Mouse (Mus musculus): ENCODE results near the gene Kcnh5.

Gene Kcnh5

DNA sequence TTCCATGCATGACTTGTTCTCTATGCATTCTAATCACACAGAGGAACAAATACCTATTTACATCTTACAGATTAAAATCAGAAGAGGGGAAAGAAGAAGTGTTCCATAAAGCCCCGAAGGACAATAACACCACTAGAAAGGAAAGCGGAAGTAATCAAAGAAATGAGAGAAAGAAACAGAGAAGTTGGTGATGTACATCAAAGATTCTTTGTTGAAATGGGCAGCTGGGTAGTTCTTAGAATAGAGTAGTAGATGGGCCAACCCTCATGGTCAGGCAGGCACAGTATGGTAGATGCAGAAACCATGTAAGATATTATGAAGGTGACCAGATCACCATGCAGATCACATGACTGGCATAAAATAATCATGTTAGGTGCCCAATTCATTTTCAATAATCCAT lies 210.9 kb downstream of the Kcnh5 start:
- in situ Hi-C loops (cut with MboI; ENCODE audit: low sequenced_read_pairs) = no loop called here

DNA sequence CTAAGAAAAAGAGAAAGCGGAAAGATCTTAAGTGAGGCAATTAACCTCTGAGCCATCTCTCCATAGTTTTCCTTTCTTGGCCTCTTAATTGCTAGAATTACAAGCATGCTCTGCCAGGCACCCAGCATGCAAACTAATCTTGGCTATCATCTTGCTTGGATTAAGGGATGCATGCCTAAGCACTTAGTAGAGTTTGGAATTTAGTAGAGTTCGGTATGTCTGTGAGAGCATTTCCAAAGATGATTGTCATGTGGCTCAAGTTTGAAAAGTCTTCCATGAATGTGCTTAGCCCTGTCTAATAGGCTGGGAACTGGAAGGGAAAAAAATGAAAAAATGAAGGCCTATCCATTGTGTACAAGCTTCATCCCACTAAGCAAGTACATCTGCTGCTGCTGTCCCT lies 224.5 kb downstream of the Kcnh5 start:
- in situ Hi-C loops (cut with MboI; ENCODE audit: low sequenced_read_pairs) = no loop called here

DNA sequence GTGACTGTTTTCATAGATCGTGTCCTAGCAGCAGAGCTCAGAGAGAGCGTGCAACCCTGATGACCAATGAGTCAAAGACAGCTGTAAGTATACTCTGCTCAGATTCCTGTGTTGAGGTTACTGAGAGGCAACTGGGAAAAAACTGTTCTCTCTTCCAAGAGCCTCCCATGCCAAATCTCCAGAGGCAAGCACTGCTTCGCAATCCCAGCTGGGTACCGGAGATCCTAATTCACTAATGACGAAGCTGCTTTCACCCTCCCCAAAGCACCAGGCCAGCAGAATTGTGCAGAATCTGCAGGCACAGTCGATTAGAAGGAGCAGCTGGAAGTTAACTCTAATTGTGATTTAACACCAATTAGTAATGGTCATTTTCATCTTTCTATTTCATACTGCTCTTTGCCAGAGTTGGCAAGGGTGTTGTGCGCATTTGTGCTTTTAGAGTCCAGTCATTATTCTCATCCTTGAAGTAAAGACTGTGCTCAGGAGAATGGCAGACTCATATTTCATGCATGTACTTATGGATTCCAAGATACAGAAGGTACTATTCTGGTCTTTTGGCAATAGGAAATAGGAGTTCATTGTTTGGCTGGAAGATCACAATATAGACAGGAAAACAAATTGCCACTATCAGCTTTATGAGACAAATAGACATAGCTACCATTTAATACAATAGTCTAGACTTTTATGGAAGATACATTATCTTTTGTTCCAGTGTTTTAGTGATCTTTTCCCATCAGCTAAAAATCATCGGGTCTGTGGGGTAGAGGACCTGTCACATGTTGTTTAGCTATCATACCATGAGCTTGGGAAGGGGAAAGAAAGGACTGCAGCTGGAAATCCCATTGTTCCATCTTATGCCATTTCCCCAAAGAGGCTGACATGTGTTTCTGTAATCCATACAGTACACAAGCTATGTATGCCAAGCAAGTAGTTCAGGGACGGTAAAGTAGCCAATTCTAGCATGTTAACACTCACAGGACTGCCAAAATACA lies 225.7 kb downstream of the Kcnh5 start:
- in situ Hi-C loops (cut with MboI; ENCODE audit: low sequenced_read_pairs) = no loop called here

DNA sequence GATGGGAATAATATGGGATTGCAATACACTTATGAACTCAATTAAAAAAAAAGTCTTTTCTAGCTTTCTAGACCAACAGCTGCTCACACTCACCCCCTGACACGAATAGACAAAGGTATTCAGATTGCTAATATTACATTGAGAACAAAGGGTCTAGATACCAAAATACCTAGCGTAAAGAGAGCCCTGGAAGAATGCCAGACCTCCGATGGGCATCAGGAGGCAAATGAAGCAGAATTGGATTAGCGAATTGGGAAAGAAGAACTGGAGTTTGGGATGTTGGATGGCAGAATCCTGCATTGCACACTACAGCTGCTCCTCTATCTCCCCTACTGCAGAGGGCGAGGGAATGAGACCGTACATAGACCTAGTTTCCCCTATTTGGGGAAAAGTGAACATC lies 275.8 kb downstream of the Kcnh5 start:
- in situ Hi-C loops (cut with MboI; ENCODE audit: low sequenced_read_pairs) = no loop called here

DNA sequence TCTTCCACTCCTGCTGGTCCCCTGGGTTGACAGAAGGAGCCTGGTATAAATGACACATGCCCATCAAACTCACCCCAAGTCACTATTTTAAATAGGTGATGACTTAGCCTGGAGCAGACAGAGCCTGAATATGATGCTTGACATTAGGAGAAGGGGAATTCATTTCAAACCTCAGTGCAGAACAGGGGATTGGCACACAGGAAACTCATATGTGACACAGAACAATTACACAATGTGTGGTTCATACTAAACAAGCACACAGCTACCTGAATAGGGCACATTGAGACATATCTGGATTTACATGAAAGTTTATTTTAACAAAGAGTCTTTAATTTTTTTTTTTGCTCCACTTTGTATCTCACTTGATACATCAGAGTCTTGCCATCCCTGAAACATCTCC lies 276.4 kb downstream of the Kcnh5 start:
- in situ Hi-C loops (cut with MboI; ENCODE audit: low sequenced_read_pairs) = no loop called here

DNA sequence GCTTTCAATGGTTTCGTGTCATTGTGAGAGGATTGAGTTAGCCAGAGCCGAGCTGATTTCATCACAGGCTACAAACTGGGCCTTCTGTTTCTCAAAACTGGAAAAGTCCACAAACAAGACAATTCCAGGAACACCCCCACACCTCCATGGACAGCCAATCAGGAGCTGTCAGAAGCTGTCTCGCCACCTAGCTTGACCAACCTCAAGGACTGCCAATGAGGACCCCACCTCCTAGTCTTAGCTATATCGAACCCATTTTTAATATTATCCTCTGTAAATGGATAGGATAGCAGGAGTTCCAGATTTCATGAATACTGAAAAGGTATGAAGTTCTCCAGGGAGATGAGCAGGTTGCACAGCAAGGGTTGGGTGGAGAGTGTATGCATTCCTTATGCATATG lies 278.1 kb downstream of the Kcnh5 start:
- in situ Hi-C loops (cut with MboI; ENCODE audit: low sequenced_read_pairs) = no loop called here

DNA sequence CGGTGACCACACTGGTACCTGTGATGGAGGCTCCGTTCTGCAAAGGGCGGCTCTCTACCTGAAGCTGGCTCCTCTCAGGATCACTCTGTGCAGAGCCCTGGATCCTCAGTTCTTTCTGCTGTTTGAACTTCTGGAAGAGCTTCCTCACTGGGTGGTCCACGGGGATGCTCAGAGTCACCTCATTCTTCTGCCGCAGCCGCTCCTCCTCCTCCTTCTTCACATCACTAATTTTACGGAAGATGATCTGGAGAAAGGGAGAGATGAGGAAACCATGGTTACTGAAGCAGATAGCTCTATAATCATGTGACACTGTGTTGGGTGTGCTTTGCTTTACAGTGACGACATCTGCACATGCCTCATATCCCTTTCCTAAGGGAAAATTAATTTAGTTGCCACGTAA lies 278.9 kb downstream of the Kcnh5 start:
- in situ Hi-C loops (cut with MboI; ENCODE audit: low sequenced_read_pairs) = no loop called here

DNA sequence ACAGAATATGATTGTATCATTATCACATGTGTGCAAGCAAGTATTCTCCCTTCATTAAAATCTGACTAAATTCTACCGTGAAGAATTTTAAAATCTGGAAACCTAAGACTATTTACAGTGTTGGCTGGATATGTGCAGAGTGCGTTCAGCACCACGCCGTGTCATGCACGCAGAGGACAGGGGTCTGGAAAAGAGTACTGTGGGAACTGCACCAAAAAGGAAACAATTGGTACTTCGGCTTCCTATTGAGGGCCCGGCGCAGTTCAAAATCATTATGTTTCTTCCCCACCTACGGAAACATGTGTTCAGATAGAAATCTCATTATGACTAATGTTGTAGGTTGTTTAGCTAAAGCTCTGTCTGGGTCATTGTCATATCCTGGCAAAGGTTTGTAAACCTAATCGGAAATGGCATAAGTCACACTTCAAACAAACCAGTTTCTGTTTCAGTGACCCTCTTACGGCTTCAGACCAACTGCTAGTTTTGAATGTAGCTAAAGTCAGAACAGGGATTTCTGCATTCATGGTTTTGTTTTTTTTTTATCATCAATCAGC lies 282.2 kb downstream of the Kcnh5 start:
- in situ Hi-C loops (cut with MboI; ENCODE audit: low sequenced_read_pairs) = no loop called here

DNA sequence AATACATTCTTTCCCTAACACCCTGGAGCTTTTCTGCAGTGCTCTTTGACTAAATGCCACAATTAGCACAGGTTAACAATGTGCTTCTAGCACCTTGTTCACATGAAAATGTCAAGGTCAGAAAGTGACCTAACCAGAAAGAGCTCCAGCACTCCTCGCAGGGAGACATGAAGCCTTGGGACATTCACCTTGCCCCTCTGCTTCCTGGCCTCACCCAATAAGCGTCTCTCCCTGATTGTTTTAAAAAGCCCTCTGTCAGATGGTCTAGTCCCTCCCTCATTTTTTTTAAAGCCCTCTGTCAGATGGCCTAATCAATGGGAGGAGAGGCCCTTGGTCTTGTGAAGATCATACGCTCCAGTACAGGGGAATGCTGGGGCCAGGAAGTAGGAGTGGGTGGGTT lies 287.7 kb downstream of the Kcnh5 start:
- in situ Hi-C loops (cut with MboI; ENCODE audit: low sequenced_read_pairs) = no loop called here

DNA sequence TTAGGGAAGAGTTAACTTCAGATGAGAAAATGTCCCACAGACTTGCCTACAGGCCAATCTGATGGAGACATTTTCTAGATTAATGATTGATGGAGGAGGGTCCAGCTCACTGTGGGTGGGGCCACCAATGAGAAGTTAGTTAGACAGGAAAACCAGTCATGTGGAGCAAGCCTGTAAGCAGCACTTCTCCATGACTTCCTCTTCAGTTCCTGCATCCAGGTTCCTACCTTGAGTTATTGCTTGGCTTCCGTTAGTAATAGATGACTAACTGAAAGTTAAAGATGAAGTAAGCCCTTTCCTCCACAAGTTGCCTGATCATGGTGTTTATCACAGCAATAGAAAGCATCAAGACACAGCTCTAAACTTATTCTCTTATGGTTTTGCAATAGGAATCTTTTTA lies 290.1 kb downstream of the Kcnh5 start:
- in situ Hi-C loops (cut with MboI; ENCODE audit: low sequenced_read_pairs) = no loop called here

DNA sequence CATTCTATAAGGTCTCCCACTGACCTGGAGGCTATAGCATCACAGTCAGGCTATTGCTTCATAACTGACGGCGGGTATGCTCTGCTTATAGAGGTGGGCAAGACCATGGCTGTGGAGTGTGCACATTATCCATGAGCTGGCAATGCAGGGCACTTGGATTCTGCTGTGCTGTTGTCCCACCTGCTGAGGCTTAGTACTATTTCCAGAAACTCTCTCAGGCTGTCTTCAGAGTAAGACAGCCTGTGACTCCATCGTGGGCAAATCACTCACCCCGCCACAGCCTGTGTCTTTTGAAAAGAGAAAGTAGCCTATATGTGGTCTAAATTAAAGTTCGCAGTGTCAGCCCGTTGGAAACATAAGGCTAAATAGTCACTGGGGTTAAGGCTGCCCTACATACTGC lies 295.8 kb downstream of the Kcnh5 start:
- in situ Hi-C loops (cut with MboI; ENCODE audit: low sequenced_read_pairs) = no loop called here

DNA sequence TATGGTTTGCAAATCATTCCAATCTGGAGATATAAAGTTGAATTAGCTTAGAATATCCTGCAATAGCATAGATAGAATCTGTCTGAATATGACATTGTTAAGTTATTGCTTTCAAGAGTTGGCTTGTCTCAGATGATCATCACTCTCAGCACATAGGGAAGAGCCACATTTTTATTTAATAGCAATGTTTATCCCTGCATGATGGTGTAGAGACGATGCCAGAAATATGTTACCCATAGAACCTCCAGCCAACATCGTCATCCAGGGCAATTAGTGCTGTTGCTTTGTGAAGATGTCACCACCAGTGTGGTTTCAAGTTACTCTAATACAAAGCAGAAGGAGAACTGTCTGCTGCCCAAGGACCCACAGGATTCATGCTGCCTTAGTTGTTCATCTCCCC lies 321.5 kb downstream of the Kcnh5 start:
- in situ Hi-C loops (cut with MboI; ENCODE audit: low sequenced_read_pairs) = no loop called here

DNA sequence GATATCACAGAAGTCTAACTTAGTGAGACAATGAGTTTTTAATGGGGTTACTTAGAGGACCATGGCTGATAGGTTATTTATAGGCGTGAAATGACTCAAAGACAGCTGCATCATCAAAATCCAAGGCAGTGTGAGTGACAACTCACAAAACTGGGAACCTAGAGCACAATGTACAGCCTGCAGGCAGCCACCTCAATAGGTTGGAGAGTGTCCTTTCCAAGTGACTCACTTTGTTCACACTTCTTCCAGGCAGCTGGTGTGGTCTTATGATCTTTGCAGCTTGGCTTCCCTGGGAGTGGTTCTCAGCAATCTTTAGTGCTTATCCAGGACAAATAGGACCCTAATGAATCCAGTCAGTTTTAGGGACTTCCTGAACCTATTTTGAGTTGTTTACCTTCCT lies 322.9 kb downstream of the Kcnh5 start:
- in situ Hi-C loops (cut with MboI; ENCODE audit: low sequenced_read_pairs) = no loop called here

DNA sequence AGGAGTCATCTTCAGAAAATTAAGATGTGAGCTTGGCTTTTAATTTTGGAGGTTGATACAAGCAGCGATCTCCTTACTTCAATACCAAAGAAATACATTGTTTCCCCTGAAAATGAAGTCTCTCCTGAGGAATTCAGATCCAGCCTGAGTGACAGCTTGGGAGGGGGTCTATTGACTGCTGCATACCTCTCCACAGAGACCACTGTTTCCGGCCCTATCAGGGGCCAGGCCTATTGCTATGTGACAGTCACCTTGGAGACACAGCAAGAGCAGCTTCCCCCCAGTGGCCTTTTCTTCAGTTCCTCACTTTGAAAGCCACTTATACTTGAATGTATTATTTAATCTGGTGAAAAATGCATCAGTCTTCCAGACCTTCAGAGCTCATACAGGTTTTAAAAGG lies 326.8 kb downstream of the Kcnh5 start:
- in situ Hi-C loops (cut with MboI; ENCODE audit: low sequenced_read_pairs) = no loop called here

DNA sequence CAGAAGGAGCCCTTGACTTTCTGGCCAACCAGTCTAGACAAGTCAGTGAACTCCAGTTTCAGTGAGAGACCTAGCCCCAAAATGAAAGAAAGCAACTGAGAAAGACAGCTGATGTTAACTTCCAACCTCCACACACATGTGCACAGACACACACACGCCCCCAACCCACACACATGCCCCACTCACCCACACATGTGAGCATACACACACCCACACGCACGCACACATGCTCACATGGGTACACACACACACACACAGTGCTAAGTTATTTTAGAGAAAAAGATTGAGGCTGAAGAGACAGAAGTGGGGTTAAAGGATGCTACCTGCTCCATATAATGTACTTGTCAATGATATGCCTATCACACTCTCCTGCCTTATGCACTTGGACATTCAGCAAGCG lies 327.2 kb downstream of the Kcnh5 start:
- in situ Hi-C loops (cut with MboI; ENCODE audit: low sequenced_read_pairs) = no loop called here

DNA sequence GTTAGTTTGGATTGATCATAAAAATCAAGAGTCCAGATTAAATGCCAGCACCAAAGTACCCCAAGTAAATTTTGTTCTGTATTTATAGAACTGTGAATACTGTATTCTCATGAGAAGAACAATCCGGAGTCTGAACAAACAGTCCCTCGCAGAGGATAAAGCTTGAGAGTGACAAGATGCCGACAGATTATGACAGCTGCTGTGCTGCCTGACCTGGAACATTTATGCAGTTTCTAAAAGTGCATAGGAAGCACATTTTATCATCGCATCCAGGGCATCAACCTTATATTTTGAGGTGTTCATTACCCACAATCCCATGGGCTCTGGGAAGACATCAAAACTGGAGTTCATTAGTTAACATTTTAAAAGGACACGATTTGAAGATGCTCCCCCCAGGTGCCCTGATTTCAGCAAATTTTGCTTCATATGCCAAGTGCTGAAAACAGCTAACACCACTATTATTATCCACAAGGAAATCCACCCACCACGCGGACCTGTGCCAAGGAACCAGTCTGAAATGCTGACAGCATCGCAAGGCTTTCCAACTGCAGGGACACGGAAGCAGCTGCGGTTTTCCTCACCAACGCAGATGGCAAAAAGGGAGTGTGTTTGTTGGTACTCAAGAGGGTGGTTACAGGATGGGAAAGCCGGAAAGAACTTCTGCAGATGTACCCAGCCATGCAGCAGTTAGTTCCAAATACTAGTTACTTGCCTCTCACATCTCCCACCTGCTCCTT lies 328.4 kb downstream of the Kcnh5 start:
- in situ Hi-C loops (cut with MboI; ENCODE audit: low sequenced_read_pairs) = no loop called here

Measured in CH12F3 (cell line).